Mouse (Mus musculus) forebrain, embryonic 10.5 days (tissue): ENCODE measurements around the gene Pmepa1. TPM values are rescaled to one million over a fixed set of nuclear protein-coding genes. Genes with fewer than 3 reads are reported as not detected.

Experiments
- DNase-seq: peaks from one replicate; pipeline ENCODE4 v3.0.0-alpha.2; 2017; ENCODE audit warnings: low spot score; ENCODE audit errors: extremely low spot score
- H3K27ac ChIP-seq: fragments of 300-500 bp; sonication (generic); 2 replicates; pipeline ENCODE4 v1.5.1; 2016; ENCODE audit warnings: mild to moderate bottlenecking
- H3K27me3 ChIP-seq: fragments of 300-500 bp; sonication (generic); 2 replicates; pipeline ENCODE4 v1.6.1; 2016; ENCODE audit warnings: mild to moderate bottlenecking; ENCODE audit not compliant: poor library complexity, severe bottlenecking
- H3K36me3 ChIP-seq: fragments of 300-500 bp; sonication (generic); replicated peaks from 2 replicates; pipeline ENCODE4 v1.6.1; 2016; ENCODE audit warnings: mild to moderate bottlenecking, moderate library complexity
- H3K4me1 ChIP-seq: fragments of 300-500 bp; sonication (generic); 2 replicates; pipeline ENCODE4 v1.6.1; 2016
- H3K4me3 ChIP-seq: fragments of 300-500 bp; sonication (generic); 2 replicates; pipeline ENCODE4 v1.5.1; 2016; ENCODE audit warnings: mild to moderate bottlenecking, moderate library complexity
- H3K9me3 ChIP-seq: fragments of 300-500 bp; sonication (generic); 2 replicates; pipeline ENCODE4 v1.6.1; 2016; ENCODE audit warnings: mild to moderate bottlenecking, moderate library complexity
- WGBS: fragments of 180-500 bp; shearing (Covaris S2); methylation state at CpG from one replicate; pipeline ENCODE4 v1.1.7; 2016; 5-methylcytosine and 5-hydroxymethylcytosine counted together
- polyA plus RNA-seq: library from polyadenylated mRNA; unstranded; fragments of >200 nt; fragmentation: Nextera tagmentation; extraction: Ambion mirVana; gene quantifications from 2 replicates; pipeline ENCODE4 v1.2.1, GENCODE M21; 2016

Pmepa1 gene
- polyA plus RNA-seq, 1 experiment from 2014 or later = 1.8 TPM

- Histone ChIP-seq H3K27ac (no peak overlapping the region), H3K4me3 (no peak overlapping the region), H3K27me3 (peaks cover 6% of the 10 kb centered on the region; the same call in 1 of the 2 replicates), H3K4me1 (no peaks in the 10 kb centered on the region), H3K9me3 (no peaks in the 10 kb centered on the region), H3K36me3 (no peaks in the 10 kb centered on the region)
- DNase-seq = no peak
- WGBS = 90% methylated on average over 2 of the region's 2 CpGs
These were observed 16.2 kb upstream of the Pmepa1 start for GRCm38 (mm10) chr2:173292551-173292950.

- no peaks in the 10 kb centered on the region for H3K4me1 ChIP-seq
- no peak for DNase-seq
- H3K36me3 ChIP-seq = no peaks in the 10 kb centered on the region
- WGBS = 93% methylated on average over 11 of the region's 11 CpGs
- no peak overlapping the region for H3K27ac ChIP-seq
- no peaks in the 10 kb centered on the region for H3K9me3 ChIP-seq
- H3K4me3 ChIP-seq = no peak overlapping the region
- peaks cover 12% of the 10 kb centered on the region; the same call in 1 of the 2 replicates for H3K27me3 ChIP-seq
These were observed 14.6 kb upstream of the Pmepa1 start for GRCm38 (mm10) chr2:173290981-173291380.

DNA sequence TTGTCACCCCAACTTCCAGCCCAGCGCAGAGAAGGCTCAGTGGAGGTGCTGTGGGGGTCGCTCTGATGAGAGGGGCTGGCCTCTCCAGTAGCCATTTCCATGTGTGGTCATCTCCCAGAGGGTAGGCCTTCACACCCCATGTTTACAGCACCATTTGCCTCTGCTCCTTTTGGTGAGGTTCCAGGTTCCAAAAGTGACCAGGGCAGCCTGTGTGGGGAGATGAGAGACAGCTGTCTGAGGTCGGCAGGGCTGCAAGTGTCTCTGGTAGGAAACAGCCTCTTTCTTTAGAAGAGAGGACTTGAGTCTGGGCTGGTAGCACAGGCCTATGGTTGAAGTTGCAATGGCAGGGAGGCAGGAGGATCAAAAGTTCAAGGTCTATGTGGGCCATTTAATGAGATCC, 13.6 kb upstream of the Pmepa1 start:
- Histone ChIP-seq H3K36me3 (no peaks in the 10 kb centered on the region), H3K9me3 (no peaks in the 10 kb centered on the region), H3K4me3 (no peak overlapping the region), H3K27me3 (peaks cover 12% of the 10 kb centered on the region; the same call in 1 of the 2 replicates), H3K4me1 (no peaks in the 10 kb centered on the region), H3K27ac (no peak overlapping the region)
- 91% methylated on average over 3 of the region's 3 CpGs for WGBS
- no peak for DNase-seq

GRCm38 (mm10) chr2:173285816-173286538, 9.6 kb upstream of the Pmepa1 start:
- WGBS = 88% methylated on average over 12 of the region's 12 CpGs
- DNase-seq = no peak
- no peak overlapping the region for H3K4me3 ChIP-seq
- H3K9me3 ChIP-seq = no peaks in the 10 kb centered on the region
- H3K27me3 ChIP-seq = peaks cover 26% of the 10 kb centered on the region
- peaks cover 16% of the 10 kb centered on the region for H3K4me1 ChIP-seq
- no peak overlapping the region for H3K27ac ChIP-seq
- no peaks in the 10 kb centered on the region for H3K36me3 ChIP-seq

- Histone ChIP-seq H3K4me3 (no peak overlapping the region), H3K4me1 (peaks cover 16% of the 10 kb centered on the region), H3K27ac (no peak overlapping the region), H3K27me3 (peaks cover 32% of the 10 kb centered on the region), H3K9me3 (no peaks in the 10 kb centered on the region), H3K36me3 (no peaks in the 10 kb centered on the region)
- no peak for DNase-seq
- WGBS = 86% methylated on average over 6 of the region's 6 CpGs
These were observed 8.4 kb upstream of the Pmepa1 start for GRCm38 (mm10) chr2:173284771-173285170.

DNA sequence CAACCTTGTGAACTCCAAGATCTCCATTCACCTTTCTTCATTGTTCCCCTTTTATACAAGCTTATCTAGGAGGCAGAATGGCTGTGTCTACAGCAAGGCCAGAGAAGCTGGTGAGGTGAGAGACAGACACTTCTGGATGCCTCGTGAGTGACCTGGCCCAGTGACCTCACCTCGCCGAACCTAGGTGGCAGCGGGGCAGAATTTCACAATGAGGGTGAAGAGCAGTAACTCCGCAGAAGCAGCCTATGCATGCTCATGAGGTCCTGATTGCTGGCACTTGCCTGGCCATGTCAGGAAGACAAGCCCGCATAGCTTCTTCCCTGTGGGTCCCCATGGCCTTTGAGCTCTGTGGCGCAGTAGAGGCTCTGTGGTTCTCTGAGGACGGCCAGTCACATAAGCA, 5.9 kb upstream of the Pmepa1 start:
- DNase-seq = no peak
- Histone ChIP-seq H3K27ac (no peak overlapping the region), H3K36me3 (no peaks in the 10 kb centered on the region), H3K4me3 (no peak overlapping the region), H3K9me3 (no peaks in the 10 kb centered on the region), H3K4me1 (peaks cover 26% of the 10 kb centered on the region), H3K27me3 (peaks cover 55% of the 10 kb centered on the region)
- WGBS = 90% methylated on average over 8 of the region's 8 CpGs

GRCm38 (mm10) chr2:173281021-173281937, 4.9 kb upstream of the Pmepa1 start:
- Histone ChIP-seq H3K36me3 (no peaks in the 10 kb centered on the region), H3K27me3 (peaks cover 52% of the 10 kb centered on the region), H3K27ac (no peak overlapping the region), H3K4me1 (peaks cover 34% of the 10 kb centered on the region), H3K4me3 (no peak overlapping the region), H3K9me3 (no peaks in the 10 kb centered on the region)
- DNase-seq = no peak
- 72% methylated on average over 9 of the region's 9 CpGs for WGBS

GRCm38 (mm10) chr2:173278846-173279580, 2.7 kb upstream of the Pmepa1 start:
- Histone ChIP-seq H3K36me3 (no peaks in the 10 kb centered on the region), H3K27me3 (peaks cover 57% of the 10 kb centered on the region), H3K4me1 (peaks cover 40% of the 10 kb centered on the region), H3K9me3 (no peaks in the 10 kb centered on the region), H3K4me3 (no peak overlapping the region), H3K27ac (no peak overlapping the region)
- WGBS = 80% methylated on average over 16 of the region's 16 CpGs
- no peak for DNase-seq

DNA sequence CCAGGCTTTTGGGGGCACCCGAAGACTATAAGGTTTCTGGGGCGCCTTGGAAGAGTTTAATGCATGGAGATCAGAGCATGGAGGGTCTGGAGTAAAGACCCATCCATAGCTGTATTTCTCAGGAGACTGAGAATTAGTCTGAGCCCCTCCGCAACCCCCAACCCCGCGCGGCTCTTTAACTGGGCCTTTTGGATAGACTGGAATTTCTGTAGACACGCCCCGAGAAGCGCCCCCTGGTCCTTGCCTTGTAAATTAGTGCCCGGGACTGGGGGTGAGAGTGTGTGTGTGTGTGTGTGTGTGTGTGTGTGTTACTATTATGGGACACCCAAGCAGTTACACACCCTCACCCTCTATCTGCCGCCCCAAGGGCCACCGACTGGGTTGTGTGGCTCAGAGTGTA, 526 bp upstream of the Pmepa1 start:
- peak overlapping the region; percentile 96 for H3K27ac ChIP-seq
- no peak for DNase-seq
- H3K36me3 ChIP-seq = no peaks in the 10 kb centered on the region
- H3K27me3 ChIP-seq = peaks cover 77% of the 10 kb centered on the region
- 6% methylated on average over 12 of the region's 12 CpGs for WGBS
- H3K4me3 ChIP-seq = peak overlapping the region; percentile 95
- peaks cover 58% of the 10 kb centered on the region for H3K4me1 ChIP-seq
- no peaks in the 10 kb centered on the region for H3K9me3 ChIP-seq

GRCm38 (mm10) chr2:173275343-173276201, 761 bp downstream of the Pmepa1 start:
- Histone ChIP-seq H3K4me1 (peaks cover 61% of the 10 kb centered on the region), H3K27me3 (peaks cover 77% of the 10 kb centered on the region), H3K4me3 (peak overlapping the region; percentile 95), H3K27ac (peak overlapping the region; percentile 96), H3K36me3 (no peaks in the 10 kb centered on the region), H3K9me3 (no peaks in the 10 kb centered on the region)
- WGBS = under 1% methylated on average over 93 of the region's 93 CpGs
- DNase-seq = peak; percentile 63

- peaks cover 70% of the 10 kb centered on the region for H3K4me1 ChIP-seq
- DNase-seq = no peak
These were observed 1.6 kb downstream of the Pmepa1 start for GRCm38 (mm10) chr2:173274428-173275342.

More at GRCm38 (mm10) chr2:173274428-173275342, 1.6 kb downstream of the Pmepa1 start:
- 17% methylated on average over 15 of the region's 15 CpGs for WGBS
- peaks cover 79% of the 10 kb centered on the region for H3K27me3 ChIP-seq
- H3K27ac ChIP-seq = peak overlapping the region; percentile 96
- no peaks in the 10 kb centered on the region for H3K9me3 ChIP-seq
- H3K36me3 ChIP-seq = no peaks in the 10 kb centered on the region
- peak overlapping the region; percentile 95 for H3K4me3 ChIP-seq
